Mouse (Mus musculus): ENCODE results near the gene Grin2d. TPM values are rescaled to one million over a fixed set of nuclear protein-coding genes. Genes with fewer than 3 reads are reported as not detected.
A peak's percentile ranks its signal among the peaks of the same experiment; 100 is the strongest.

Grin2d gene
- total RNA-seq, 1 experiment from 2014 or later, result 0.10 TPM

- no peak for ATAC-seq (replicated peaks in 1 of 2; ENCODE audit: insufficient read depth in 1 of 2, low FRiP score in 2 of 2, low TSS enrichment in 1 of 2, low read depth in 1 of 2, poor library complexity in 2 of 2, severe bottlenecking in 2 of 2)
Observed at GRCm38 (mm10) chr7:45826631-45827030, 51.5 kb downstream of the Grin2d start.

DNA sequence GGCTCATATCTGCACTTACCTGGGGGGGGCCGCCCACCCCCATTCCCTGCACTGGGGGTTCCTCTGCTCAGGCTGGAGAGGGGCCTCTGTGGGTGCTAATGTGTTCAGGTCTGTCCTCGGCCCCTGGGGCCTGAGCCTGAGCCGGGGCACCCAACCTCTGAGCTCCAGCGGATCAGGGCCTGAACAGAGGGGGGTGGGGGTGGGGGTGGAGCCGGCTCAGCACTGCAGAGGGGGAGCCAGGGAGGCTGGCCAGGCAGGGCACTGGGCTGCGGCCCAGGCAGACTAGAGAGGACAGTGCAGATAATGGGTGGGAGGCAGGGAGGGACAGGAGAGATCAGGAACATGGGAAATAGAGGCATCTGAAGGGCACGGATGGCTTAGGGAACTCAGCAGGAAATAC is 53.6 kb downstream of the Grin2d start, which contains the start of gene Kcnj14:
Gene Kcnj14, minus strand, starts transcription at position 185 of the 400 bp plus-strand sequence.
- no peak for ATAC-seq (replicated peaks in 1 of 2; ENCODE audit: insufficient read depth in 1 of 2, low FRiP score in 2 of 2, low TSS enrichment in 1 of 2, low read depth in 1 of 2, poor library complexity in 2 of 2, severe bottlenecking in 2 of 2)

GRCm38 (mm10) chr7:45820913-45821312 is 57.3 kb downstream of the Grin2d start:
- no peak for ATAC-seq (replicated peaks in 1 of 2; ENCODE audit: insufficient read depth in 1 of 2, low FRiP score in 2 of 2, low TSS enrichment in 1 of 2, low read depth in 1 of 2, poor library complexity in 2 of 2, severe bottlenecking in 2 of 2)

DNA sequence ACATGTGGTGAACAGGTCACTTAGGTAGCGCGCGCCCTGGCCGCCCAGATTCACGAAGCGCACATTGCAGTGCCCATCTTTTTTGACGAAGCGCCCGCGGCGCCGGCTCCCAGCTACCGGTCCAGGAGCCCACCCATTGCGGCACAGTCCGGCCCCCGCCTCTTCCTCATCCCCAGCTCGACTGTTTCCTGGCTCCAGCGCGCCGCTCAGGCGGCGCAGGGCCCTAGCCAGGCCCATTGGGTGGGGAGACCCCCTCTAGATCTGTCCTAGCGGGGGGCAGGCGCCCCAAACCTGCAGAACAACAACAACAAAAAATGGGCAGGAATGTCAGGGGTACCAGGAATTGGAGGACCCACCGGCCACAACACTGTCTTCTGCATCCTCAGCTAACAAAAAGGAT is 58.3 kb downstream of the Grin2d start:
- no peak for ATAC-seq (replicated peaks in 1 of 2; ENCODE audit: insufficient read depth in 1 of 2, low FRiP score in 2 of 2, low TSS enrichment in 1 of 2, low read depth in 1 of 2, poor library complexity in 2 of 2, severe bottlenecking in 2 of 2)

GRCm38 (mm10) chr7:45815984-45816351 is 62.2 kb downstream of the Grin2d start:
- no peak for ATAC-seq (replicated peaks in 1 of 2; ENCODE audit: insufficient read depth in 1 of 2, low FRiP score in 2 of 2, low TSS enrichment in 1 of 2, low read depth in 1 of 2, poor library complexity in 2 of 2, severe bottlenecking in 2 of 2)

GRCm38 (mm10) chr7:45815323-45815983 is 62.7 kb downstream of the Grin2d start:
- ATAC-seq (replicated peaks in 1 of 2; ENCODE audit: insufficient read depth in 1 of 2, low FRiP score in 2 of 2, low TSS enrichment in 1 of 2, low read depth in 1 of 2, poor library complexity in 2 of 2, severe bottlenecking in 2 of 2), result no peak

GRCm38 (mm10) chr7:45814841-45815240 is 63.3 kb downstream of the Grin2d start:
- ATAC-seq (replicated peaks in 1 of 2; ENCODE audit: insufficient read depth in 1 of 2, low FRiP score in 2 of 2, low TSS enrichment in 1 of 2, low read depth in 1 of 2, poor library complexity in 2 of 2, severe bottlenecking in 2 of 2), result no peak

DNA sequence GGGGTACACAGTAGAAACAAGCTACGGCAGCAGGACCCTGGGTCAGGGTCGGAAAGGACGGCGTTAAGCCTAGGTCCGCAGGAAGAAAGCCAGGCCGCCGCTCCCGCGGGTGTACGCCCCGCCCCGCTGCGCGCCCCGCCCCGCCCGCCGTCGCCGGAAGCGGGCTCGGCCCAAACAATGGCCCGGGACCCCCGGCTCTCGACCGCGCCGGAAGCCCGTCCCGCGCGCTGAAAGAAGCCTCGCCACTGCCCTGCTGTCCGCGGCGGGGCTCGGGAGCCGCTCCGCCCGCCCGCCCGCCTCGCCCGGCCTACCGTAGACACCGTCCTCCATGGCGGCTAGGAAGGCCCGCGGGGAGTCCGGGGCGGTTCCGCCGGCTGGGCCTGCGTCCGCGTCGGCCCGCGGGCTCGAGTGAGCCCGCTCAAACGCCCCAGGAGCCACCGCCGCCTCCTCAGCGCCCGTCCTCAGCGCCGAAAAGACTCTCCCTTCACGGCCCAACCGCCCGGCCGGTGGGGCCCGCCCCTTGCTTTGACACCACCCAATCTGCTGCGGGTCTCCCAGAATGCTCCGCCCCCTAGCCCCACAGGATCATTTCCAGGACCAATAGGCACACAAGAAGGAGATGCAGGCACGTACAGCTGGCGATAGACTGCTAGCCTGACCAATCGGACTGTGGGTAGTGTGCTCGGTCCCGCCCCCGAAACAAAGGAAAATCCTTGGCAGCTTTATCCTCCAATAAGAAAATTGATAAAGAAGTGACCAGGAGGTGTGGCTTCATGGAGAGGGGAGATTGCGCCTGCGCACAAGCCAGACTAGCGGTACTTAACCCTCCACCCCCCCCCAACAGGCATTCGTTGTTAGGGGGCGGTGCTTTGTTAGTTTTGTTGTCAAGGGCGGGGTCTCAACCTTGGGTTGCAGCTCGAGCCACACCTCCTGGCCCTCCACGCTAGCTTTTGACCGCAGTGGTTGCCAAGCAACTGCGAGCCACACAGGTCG is 64.1 kb downstream of the Grin2d start, which contains the start of gene Cyth2:
Gene Cyth2, minus strand, starts transcription at position 795 of the 993 bp plus-strand sequence.
- ATAC-seq (replicated peaks in 1 of 2; ENCODE audit: insufficient read depth in 1 of 2, low FRiP score in 2 of 2, low TSS enrichment in 1 of 2, low read depth in 1 of 2, poor library complexity in 2 of 2, severe bottlenecking in 2 of 2), result peak; percentile 97

GRCm38 (mm10) chr7:45812921-45813320 is 65.3 kb downstream of the Grin2d start:
- no peak for ATAC-seq (replicated peaks in 1 of 2; ENCODE audit: insufficient read depth in 1 of 2, low FRiP score in 2 of 2, low TSS enrichment in 1 of 2, low read depth in 1 of 2, poor library complexity in 2 of 2, severe bottlenecking in 2 of 2)

DNA sequence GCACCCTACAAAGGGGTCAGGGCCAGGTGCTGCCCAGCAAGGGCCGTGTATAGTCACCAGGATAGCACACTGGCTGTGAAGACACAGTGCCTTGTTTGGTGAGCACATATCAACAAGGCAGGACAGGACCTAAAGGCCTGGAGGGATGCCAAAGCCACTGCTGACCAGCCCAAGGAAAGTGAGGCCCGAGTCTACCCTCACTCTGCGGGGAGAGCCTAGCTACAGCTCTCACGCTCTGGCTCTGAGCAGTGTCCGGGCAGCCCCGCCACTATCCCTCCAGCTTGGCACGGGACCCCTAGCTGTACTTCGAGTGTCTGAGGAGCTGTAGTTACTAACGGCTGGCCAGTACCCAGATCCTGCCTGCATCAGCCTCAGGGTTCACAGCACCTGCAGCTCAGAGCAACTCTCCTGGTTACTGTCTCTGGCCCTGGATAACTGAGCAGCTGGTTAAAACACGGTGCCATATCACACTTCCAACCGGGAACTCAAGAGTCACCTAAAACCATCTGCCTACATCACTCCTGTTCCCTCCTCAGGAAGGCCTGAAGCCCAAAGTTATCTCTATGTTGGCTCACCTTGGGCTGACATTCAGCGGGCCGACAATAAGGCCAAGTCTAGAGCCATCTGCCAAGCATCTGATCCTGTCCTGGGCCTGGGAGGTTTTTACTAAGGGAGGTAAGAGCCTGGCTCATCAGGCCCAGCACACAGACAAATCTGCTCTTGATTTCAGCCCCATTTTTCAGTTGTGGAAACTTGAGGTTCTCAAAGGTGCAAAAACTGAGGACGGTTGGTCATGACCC is 68.7 kb downstream of the Grin2d start:
- ATAC-seq (replicated peaks in 1 of 2; ENCODE audit: insufficient read depth in 1 of 2, low FRiP score in 2 of 2, low TSS enrichment in 1 of 2, low read depth in 1 of 2, poor library complexity in 2 of 2, severe bottlenecking in 2 of 2), result no peak

DNA sequence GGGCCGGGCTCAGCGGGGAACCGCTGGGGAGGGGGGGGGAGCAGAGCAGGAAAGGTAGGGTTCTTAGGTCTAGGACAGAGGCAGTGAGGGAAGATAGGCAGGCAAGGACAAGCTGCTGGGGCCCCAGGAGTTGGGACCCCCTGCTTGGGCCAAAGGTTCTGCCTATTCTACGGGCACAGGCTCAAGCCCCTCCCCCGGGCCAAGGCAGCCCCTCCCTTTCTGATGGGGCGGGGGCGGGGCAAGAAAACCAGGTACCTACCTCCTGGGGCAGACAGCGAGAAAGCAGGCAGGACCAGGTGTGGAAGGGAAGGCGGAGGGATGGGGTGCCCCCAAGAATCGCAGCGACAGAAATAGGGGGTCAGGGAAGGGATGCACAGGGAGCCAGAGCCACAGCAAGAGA is 69.7 kb downstream of the Grin2d start:
- no peak for ATAC-seq (replicated peaks in 1 of 2; ENCODE audit: insufficient read depth in 1 of 2, low FRiP score in 2 of 2, low TSS enrichment in 1 of 2, low read depth in 1 of 2, poor library complexity in 2 of 2, severe bottlenecking in 2 of 2)

DNA sequence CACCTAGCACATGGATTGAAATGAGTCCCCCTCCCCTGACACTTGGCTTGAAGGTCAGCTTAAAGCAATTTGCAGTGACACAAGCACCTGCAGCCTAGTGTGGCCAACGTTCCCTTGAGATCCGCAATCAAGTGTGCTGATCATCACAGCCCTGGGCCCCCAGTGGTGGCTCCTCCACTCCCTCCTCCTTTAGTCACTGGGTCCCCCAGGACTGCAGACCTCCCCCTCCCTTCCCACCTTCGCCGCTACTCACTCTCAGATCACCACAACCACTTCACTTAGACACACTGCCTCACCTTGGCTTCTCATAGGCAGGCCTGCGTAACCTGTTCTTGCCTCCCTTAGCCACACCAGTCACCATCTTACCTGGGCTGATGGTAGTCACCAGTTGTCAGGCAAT is 72.2 kb downstream of the Grin2d start:
- no peak for ATAC-seq (replicated peaks in 1 of 2; ENCODE audit: insufficient read depth in 1 of 2, low FRiP score in 2 of 2, low TSS enrichment in 1 of 2, low read depth in 1 of 2, poor library complexity in 2 of 2, severe bottlenecking in 2 of 2)

- no peak for ATAC-seq (replicated peaks in 1 of 2; ENCODE audit: insufficient read depth in 1 of 2, low FRiP score in 2 of 2, low TSS enrichment in 1 of 2, low read depth in 1 of 2, poor library complexity in 2 of 2, severe bottlenecking in 2 of 2)
Observed at GRCm38 (mm10) chr7:45802551-45802950, 75.6 kb downstream of the Grin2d start.

DNA sequence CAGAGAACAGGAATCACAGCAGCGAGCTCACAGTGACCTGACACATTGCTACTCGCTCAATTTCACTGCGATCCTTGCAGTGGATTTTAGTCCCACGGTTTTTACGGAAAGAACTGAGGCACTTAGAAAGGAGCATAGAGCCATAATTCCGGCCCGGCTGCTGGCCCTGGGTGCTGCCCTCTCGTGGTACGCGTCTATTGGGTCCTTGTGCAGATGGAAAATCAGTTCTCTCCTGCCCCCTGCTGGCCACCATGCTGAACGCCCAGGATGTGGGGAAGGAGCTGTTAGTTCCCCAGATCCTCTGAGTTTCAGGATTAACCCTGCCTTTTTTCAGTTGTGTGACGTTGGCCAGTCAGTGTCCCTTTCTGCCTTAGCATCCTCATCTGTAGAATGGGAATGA is 76.8 kb downstream of the Grin2d start:
- peak; percentile 80 to 88 for ATAC-seq (replicated peaks in 1 of 2; ENCODE audit: insufficient read depth in 1 of 2, low FRiP score in 2 of 2, low TSS enrichment in 1 of 2, low read depth in 1 of 2, poor library complexity in 2 of 2, severe bottlenecking in 2 of 2)

GRCm38 (mm10) chr7:45800546-45801204 is 77.5 kb downstream of the Grin2d start:
- ATAC-seq (replicated peaks in 1 of 2; ENCODE audit: insufficient read depth in 1 of 2, low FRiP score in 2 of 2, low TSS enrichment in 1 of 2, low read depth in 1 of 2, poor library complexity in 2 of 2, severe bottlenecking in 2 of 2), result peak; percentile 59 to 61

- no peak for ATAC-seq (replicated peaks in 1 of 2; ENCODE audit: insufficient read depth in 1 of 2, low FRiP score in 2 of 2, low TSS enrichment in 1 of 2, low read depth in 1 of 2, poor library complexity in 2 of 2, severe bottlenecking in 2 of 2)
Observed at GRCm38 (mm10) chr7:45800001-45800400, 78.2 kb downstream of the Grin2d start.

GRCm38 (mm10) chr7:45798931-45799330 is 79.2 kb downstream of the Grin2d start:
- ATAC-seq (replicated peaks in 1 of 2; ENCODE audit: insufficient read depth in 1 of 2, low FRiP score in 2 of 2, low TSS enrichment in 1 of 2, low read depth in 1 of 2, poor library complexity in 2 of 2, severe bottlenecking in 2 of 2), result no peak
